Mouse (Mus musculus): ENCODE data around the gene Plekhm2.

Gene Plekhm2

GRCm38 (mm10) chr4:141602523-141603223 lies 62.0 kb downstream of the Plekhm2 start:
- DNase-seq, result no peak

DNA sequence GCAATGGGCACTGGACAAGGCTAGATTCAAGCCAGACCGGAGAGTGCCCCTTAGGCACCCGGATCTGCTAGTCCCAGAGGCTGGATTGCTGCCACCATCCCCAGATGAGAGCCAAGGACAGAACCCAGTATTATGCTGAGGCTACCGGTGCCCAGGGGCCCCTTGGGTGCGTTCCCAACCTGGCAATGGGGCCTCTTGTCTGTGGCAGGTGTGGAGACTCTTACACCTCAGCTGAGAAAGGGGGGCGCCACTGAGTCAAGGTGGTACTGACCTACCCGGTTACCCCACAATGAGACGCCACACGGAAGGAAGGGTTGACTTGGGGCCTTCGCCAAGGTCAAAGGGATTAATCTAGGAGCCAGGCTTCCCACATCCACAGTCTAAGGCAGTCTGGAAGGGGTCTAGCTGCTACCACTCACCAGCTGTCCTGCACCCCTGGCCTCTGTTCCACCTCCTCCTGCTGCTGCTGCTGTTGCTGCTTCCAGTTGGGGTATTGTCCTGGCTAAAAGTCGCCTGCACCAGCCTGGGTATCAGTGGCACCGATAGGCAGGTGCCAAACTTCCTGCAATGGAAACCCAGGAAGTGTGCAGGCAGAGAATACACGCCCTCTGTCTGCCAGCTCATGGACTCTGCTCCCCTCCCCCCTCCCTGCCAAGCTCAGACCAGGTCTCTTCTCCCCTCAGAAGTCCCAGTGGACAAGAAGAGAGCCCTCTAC lies 63.4 kb downstream of the Plekhm2 start:
- DNase-seq, result no peak

- DNase-seq, result no peak
Measured at GRCm38 (mm10) chr4:141600364-141600763, 64.3 kb downstream of the Plekhm2 start.

DNA sequence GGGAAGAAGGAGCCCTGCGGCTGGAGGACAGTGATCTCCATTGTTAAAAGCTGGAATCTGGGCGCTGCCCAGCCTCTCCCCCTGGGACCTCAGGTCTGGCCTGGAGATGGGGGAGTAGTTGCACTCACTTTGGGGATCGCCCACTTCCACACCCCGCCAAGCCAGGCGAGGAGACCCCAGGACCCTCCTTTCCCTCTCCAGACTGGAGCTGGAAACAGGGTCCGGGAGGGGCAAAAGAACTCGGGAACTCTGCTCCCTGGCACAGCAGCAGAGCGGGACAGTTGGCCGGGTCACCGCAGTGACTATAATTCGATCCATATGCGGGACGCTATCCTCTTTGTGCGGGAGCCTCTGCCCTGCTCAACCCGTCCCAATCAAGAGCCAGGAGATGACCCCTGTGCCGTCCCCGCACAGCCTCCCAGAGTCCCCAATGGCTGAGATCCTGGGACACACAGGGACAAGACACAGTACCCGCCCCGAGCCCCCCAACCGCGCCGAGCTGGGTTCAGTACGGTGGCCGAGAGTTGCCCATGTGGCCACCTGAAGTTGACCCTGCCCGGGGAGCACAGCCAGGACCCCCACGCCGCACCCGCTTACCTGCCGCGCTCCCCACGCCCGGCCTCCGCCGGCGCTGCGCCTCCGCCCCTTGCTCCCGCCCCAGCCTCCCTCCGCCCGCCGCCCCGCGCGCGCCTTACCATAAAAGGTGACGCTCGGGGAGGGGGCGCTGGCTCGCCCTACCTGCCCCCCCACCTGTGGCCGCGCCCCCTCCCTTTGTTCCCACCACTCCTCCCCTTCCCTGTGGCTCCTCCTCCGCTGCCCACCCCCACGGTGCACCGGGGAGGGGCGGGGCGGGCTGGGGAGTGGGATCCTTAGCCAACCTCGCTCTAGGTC lies 65.2 kb downstream of the Plekhm2 start:
- DNase-seq, result no peak

DNA sequence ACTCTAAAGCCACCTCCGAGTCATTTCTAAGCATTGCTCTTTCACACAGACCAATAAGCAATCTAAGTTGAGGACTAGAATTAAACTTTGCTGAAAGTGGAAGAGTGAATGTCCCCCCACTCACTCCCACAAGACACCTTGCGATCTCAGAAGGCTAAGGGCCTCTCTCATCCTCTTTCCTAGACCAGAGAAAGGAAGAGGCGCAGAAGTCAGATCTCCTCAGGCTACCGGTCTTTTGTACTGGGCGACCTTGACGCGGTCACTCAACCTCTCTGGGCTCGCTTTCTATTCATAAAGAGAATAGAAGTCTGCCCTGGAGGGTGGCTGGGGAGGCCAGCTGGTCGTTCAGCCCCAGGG lies 65.8 kb downstream of the Plekhm2 start:
- no peak for DNase-seq

GRCm38 (mm10) chr4:141598199-141598893 lies 66.4 kb downstream of the Plekhm2 start:
- no peak for DNase-seq

GRCm38 (mm10) chr4:141596700-141597328 lies 67.9 kb downstream of the Plekhm2 start:
- DNase-seq, result no peak

DNA sequence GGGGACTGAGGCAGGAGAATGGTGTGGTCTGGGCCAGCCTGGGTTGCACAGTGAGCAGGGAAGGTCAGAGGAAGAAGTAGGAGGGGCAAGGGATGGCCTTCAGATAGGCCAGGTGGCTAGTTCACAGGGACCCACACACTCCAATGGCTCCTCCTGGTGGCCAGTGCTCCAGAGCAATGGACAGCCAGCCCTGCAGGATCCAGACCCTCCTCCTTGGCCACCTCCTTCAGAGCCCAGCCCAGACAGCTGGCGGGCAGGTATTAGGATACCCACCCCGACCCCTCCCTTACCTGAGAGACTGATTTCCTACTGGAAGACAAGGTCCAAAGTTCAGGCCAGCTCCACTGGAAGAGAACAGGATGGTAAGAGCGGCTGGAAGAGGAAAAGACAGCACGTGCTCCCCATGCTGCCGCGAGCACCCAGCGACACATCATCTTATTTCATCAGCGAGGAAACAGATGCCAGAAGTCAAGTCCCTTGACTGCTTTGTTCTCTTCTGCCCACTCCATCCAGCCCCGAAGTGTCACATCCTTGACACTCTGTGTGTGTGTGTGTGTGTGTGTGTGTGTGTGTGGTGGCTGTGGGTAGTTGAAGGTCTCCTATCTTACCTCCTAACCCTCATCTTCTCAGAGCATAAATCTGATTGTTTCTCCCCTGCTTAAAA lies 69.0 kb downstream of the Plekhm2 start:
- DNase-seq, result no peak

GRCm38 (mm10) chr4:141595138-141595537 lies 69.6 kb downstream of the Plekhm2 start:
- no peak for DNase-seq

GRCm38 (mm10) chr4:141591547-141591946 lies 73.2 kb downstream of the Plekhm2 start:
- DNase-seq, result no peak

DNA sequence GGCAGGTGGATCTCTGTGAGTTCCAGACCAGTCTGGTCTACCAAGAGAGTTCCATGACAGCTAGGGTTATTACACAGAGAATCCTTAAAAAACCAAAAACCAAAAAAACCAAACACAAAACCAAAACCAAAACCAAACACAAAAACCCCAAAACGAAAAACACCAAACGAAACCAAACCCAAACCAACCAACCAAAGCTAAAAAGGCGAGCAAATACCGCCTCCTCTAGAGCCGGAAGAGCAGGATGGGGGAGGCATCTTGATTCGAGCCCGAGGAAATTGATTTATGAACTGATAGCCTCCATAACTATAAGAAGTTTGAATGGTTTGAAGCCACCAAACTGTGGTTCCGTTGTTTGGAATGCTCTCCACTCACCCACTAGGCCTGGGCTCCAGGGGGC lies 80.8 kb downstream of the Plekhm2 start:
- no peak for DNase-seq

DNA sequence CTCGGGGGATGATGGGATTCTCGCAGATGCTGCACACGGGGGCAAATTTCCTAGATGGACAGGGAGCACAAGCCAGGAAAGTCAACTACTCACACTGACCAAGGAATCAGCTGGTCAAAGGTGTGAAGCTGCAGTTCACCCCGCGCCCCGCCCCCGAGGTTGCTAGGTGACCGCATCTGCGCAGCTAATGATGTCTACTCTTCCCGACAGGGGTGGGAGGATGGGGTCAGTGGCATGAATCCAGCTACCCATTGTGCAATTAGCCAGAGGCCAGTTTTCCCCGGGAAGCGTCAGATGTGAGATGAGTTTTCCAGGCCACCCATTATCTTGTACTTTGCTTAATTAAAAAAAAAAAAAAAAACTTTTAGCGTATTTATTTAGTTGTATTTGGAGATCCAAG lies 83.6 kb downstream of the Plekhm2 start:
- no peak for DNase-seq

GRCm38 (mm10) chr4:141578833-141579232 lies 85.9 kb downstream of the Plekhm2 start:
- DNase-seq, result no peak

DNA sequence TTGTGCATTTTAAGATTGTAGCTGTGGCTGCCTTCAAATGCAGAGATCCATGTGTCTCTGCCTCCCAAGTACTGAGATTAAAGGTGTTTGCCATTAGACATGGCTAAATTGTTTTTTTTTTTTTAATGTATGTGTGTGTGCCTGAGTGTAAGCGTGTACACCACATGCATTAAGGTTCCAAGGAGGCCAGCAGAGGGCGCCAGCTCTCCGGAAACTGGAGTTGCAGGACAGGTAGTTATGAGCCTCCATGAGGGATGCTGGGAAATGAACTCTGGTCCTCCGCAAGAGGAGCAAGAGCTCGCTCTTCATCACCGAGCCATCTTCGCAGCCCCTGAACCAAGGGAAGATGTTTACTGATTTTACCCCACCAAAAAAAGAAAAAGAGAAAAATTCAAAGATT lies 87.8 kb downstream of the Plekhm2 start:
- no peak for DNase-seq

DNA sequence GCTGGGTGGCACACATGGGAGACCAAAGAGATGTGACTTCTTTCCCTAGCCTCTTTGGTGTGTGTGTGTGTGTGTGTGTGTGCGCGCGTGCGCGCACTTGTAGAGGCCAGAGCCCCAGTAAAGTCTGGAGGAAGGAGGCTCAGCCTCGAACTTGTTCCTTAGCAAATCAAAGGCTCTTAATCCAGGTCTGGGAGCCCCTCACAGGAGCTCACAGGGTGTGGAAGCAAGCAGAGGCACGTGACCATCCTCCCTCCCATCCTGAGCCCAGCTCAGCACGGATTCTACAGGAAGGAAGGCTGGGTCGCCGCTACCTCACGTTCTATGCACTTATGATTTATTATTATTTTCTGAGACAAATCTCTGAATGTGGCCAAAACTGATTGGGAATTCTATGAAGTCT lies 88.3 kb downstream of the Plekhm2 start:
- DNase-seq, result no peak

Measured in cerebellum, adult 11-12 months (tissue).